Mouse (Mus musculus) limb, embryonic 14.5 days (tissue): ENCODE data around the gene Babam1. TPM values are rescaled to one million over a fixed set of nuclear protein-coding genes. Genes with fewer than 3 reads are reported as not detected.

ENCODE experiments used
- ATAC-seq: fragments of 200-750 bp; cut with Nextera tagmentation; 2 replicates; pipeline ENCODE4 v1.8.0; 2017; ENCODE audit warnings: low read depth, moderate number of reproducible peaks, moderate TSS enrichment; ENCODE audit not compliant: low FRiP score
- DNase-seq: peaks from one replicate; pipeline ENCODE4 v3.0.0-alpha.2; 2015; ENCODE audit warnings: low spot score
- H3K27ac ChIP-seq: fragments of 300-500 bp; sonication (generic); replicated peaks from 2 replicates; pipeline ENCODE4 v1.5.1; 2014; ENCODE audit warnings: low read depth, mild to moderate bottlenecking, low read length, moderate library complexity, mixed read lengths
- H3K27me3 ChIP-seq: fragments of 300-500 bp; sonication (generic); 2 replicates; pipeline ENCODE4 v1.6.1; 2014; ENCODE audit warnings: low read length, mixed read lengths; ENCODE audit not compliant: control insufficient read depth, insufficient read depth
- H3K36me3 ChIP-seq: fragments of 300-500 bp; sonication (generic); 2 replicates; pipeline ENCODE4 v1.6.1; 2014; ENCODE audit warnings: mild to moderate bottlenecking, low read length, moderate library complexity, mixed read lengths; ENCODE audit not compliant: control insufficient read depth, insufficient read depth
- H3K4me1 ChIP-seq: fragments of 300-500 bp; sonication (generic); 2 replicates; pipeline ENCODE4 v1.6.1; 2014; ENCODE audit warnings: antibody characterized with exemption, low read length, mixed read lengths; ENCODE audit not compliant: control insufficient read depth, insufficient read depth
- H3K4me2 ChIP-seq: fragments of 300-500 bp; sonication (generic); replicated peaks from 2 replicates; pipeline ENCODE4 v1.6.1; 2014; ENCODE audit warnings: low read depth, mild to moderate bottlenecking, low read length, moderate library complexity; ENCODE audit not compliant: severe bottlenecking
- H3K4me3 ChIP-seq: fragments of 300-500 bp; sonication (generic); replicated peaks from 2 replicates; pipeline ENCODE4 v1.5.1; 2014; ENCODE audit warnings: low read length
- H3K9ac ChIP-seq: fragments of 300-500 bp; sonication (generic); 2 replicates; pipeline ENCODE4 v1.6.1; 2014; ENCODE audit warnings: mild to moderate bottlenecking, low read depth, low read length, moderate library complexity; ENCODE audit not compliant: severe bottlenecking
- H3K9me3 ChIP-seq: fragments of 300-500 bp; sonication (generic); 2 replicates; pipeline ENCODE4 v1.6.1; 2016; ENCODE audit warnings: low read length; ENCODE audit not compliant: control insufficient read depth
- POLR2A ChIP-seq: fragments of 200-500 bp; IDR thresholded peaks from 2 replicates; pipeline ENCODE4 v1.8.0; 2012; ENCODE audit warnings: inconsistent platforms, mild to moderate bottlenecking, moderate library complexity, borderline replicate concordance; ENCODE audit not compliant: insufficient read depth, insufficient read length; ENCODE audit errors: extremely low read depth
- WGBS: fragments of 180-500 bp; shearing (Covaris S2); extraction: QIAGEN DNeasy Blood & Tissue Kit; methylation state at CpG from one replicate; pipeline ENCODE4 v1.1.7; 2014; 5-methylcytosine and 5-hydroxymethylcytosine counted together
- polyA plus RNA-seq, 2 experiments: library from polyadenylated mRNA; depleted of rRNA in 1 of 2; stranded (reverse) in 1 of 2; unstranded in 1 of 2; fragments of >200 nt; fragmentation: Nextera tagmentation in 1 of 2; extraction: Ambion mirVana in 1 of 2; gene quantifications; 2 replicates each; pipeline versions ENCODE4 v1.2.1 to v1.2.3; 2012 to 2014

Gene Babam1
- polyA plus RNA-seq, 2 experiments = 88.6 to 117 TPM

DNA sequence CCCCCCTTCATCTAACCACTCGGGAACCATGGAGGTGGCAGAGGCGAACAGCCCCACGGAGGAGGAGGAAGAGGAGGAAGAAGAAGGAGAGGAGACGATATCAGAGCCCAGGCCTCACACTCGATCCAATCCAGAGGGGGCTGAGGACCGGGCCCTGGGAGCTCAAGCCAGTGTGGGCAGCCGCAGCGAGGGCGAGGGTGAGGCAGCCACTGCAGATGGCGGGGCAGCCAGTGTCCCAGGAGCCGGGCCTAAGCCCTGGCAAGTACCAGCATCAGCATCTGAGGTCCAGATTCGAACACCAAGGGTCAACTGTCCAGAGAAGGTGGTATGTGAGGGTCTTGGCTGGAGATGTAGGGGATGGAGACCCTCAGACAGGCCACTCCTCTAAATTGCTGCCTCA, 1.0 kb downstream of the Babam1 start:
- Histone ChIP-seq H3K36me3 (peaks cover 19% of the 10 kb centered on the region), H3K4me1 (peaks cover 5% of the 10 kb centered on the region; the same call in 1 of the 2 replicates), H3K4me2 (peak overlapping the region; percentile 86), H3K9ac (peak overlapping the region; percentile 83; the same call in 1 of the 2 replicates), H3K27me3 (no peaks in the 10 kb centered on the region), H3K9me3 (no peaks in the 10 kb centered on the region), H3K27ac (no peak overlapping the region), H3K4me3 (peak overlapping the region; percentile 83)
- 83% methylated on average over 12 of the region's 12 CpGs for whole genome bisulfite sequencing
- no peak for TF ChIP-seq POLR2A
- DNase-seq (no peak), ATAC-seq (no peak)

- 92% methylated on average over 2 of the region's 2 CpGs for WGBS
- no peak for TF ChIP-seq POLR2A
- no peak for DNase-seq
Measured at GRCm38 (mm10) chr8:71400826-71401225, 4.2 kb downstream of the Babam1 start.

DNA sequence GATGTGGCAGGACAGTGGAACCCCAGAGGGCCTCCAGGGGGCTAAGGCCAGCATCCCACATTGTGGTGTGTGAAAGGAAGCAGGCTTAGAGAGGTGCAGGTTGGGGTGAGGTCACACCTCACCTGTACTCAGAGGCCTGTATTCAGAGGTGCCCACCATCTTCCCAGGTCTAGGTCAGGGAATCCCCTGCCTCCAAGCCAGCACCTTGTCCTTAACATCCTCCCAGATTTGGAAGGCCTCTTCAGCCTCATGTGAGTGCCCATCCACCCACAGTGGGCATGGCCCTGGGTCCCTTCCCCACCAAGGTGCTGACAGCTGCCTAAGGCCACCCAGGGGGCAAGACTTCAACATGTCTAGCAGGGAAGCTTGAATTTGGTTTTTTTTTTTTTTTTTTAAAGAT, 4.8 kb downstream of the Babam1 start:
- no peaks in the 10 kb centered on the region for H3K9me3 ChIP-seq
- H3K4me3 ChIP-seq = no peak overlapping the region
- H3K9ac ChIP-seq = no peak overlapping the region
- no peak overlapping the region for H3K4me2 ChIP-seq
- peaks cover 9% of the 10 kb centered on the region for H3K4me1 ChIP-seq
- no peak for ATAC-seq
- no peak for DNase-seq
- H3K36me3 ChIP-seq = peaks cover 19% of the 10 kb centered on the region
- no peak overlapping the region for H3K27ac ChIP-seq
- no peak for TF ChIP-seq POLR2A
- no peaks in the 10 kb centered on the region for H3K27me3 ChIP-seq

More at GRCm38 (mm10) chr8:71400826-71401225, 4.2 kb downstream of the Babam1 start:
- no peaks in the 10 kb centered on the region for H3K27me3 ChIP-seq
- no peak for ATAC-seq
- no peak overlapping the region for H3K9ac ChIP-seq
- H3K4me1 ChIP-seq = peaks cover 5% of the 10 kb centered on the region; the same call in 1 of the 2 replicates
- peaks cover 19% of the 10 kb centered on the region for H3K36me3 ChIP-seq
- no peaks in the 10 kb centered on the region for H3K9me3 ChIP-seq
- H3K4me2 ChIP-seq = no peak overlapping the region
- H3K4me3 ChIP-seq = no peak overlapping the region
- H3K27ac ChIP-seq = no peak overlapping the region

DNA sequence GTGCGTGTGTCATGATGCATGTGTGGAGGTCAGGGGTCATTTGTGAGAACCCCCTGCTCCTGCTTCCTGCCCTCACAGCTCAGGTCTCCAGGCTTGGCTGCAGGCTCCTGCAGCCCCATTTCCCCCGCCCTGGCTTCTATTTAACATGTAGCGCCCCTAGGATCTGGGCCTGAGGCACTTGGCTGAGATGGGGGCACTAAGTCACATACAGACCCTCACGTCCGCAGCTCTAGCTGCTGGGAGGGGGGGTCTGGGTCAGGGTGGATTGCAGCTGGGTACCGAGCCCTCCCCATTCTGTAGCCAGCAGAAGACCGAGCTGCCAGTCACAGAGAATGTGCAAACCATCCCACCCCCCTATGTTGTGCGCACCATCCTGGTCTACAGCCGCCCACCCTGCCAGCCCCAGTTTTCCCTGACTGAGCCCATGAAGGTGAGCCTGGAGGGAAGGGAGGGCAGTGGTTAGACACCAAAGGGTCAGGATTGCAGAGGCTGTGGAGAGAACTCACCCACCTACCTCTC, 5.8 kb downstream of the Babam1 start:
- Histone ChIP-seq H3K4me1 (peaks cover 9% of the 10 kb centered on the region), H3K27ac (no peak overlapping the region), H3K4me3 (no peak overlapping the region), H3K9me3 (no peaks in the 10 kb centered on the region), H3K27me3 (no peaks in the 10 kb centered on the region), H3K36me3 (peaks cover 24% of the 10 kb centered on the region), H3K4me2 (no peak overlapping the region), H3K9ac (no peak overlapping the region)
- 84% methylated on average over 9 of the region's 9 CpGs for WGBS
- TF ChIP-seq POLR2A = no peak
- DNase-seq (no peak), ATAC-seq (no peak)

DNA sequence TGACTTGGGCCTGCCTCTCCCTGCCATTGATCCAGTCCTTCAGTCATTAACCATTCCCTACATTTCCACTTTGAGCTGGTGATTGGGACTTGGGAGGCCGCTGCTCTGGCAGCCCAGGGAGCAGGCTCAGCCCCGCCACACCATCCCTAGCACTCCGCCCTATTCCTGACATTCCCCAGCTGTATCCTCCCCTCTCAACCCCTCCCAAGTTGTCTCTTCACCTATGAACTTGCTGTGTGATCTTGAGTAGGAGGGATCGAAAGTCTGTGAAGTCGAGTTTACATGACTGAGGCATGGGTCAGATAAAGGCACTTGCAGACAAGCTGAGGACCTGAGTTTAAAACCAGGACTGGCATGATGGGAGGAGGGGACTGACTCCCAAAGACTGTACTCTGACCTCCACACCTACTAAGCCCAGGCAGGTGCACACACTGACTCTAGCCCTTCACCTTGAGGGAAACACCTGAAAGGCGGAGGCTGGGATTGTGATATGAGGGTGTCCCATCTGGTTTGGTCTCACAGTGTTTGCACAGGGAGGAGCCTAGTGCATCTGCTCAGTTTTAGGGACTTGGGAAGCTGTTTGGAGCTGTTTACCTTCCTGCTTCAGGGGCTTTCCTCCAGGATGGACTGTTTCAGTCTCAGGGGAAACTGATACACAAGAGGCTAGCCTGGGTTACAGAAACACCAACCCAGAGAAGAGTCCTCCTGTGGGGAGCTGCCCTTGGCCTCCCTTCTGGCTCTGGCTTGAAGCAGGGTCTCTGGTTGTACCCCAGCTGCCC, 6.6 kb downstream of the Babam1 start:
- WGBS = 84% methylated on average over 6 of the region's 6 CpGs
- ATAC-seq (no peak), DNase-seq (no peak)
- Histone ChIP-seq H3K27me3 (no peaks in the 10 kb centered on the region), H3K27ac (no peak overlapping the region), H3K4me1 (peaks cover 7% of the 10 kb centered on the region), H3K4me3 (no peak overlapping the region), H3K9me3 (no peaks in the 10 kb centered on the region), H3K4me2 (no peak overlapping the region), H3K36me3 (peaks cover 29% of the 10 kb centered on the region), H3K9ac (no peak overlapping the region)
- TF ChIP-seq POLR2A = no peak
